Mouse (Mus musculus) forebrain, embryonic 15.5 days (tissue): Measurements from ENCODE around the gene Ciz1. TPM values are rescaled to one million over a fixed set of nuclear protein-coding genes. Genes with fewer than 3 reads are reported as not detected.

Source experiments
- ATAC-seq: fragments of 200-750 bp; cut with Nextera tagmentation; replicated peaks from 2 replicates; pipeline ENCODE4 v1.8.0; 2017; ENCODE audit warnings: mild to moderate bottlenecking, moderate TSS enrichment, moderate library complexity
- H3K27ac ChIP-seq: fragments of 300-500 bp; sonication (generic); replicated peaks from 2 replicates; pipeline ENCODE4 v1.5.1; 2015; ENCODE audit warnings: mild to moderate bottlenecking, inconsistent platforms
- H3K27me3 ChIP-seq: fragments of 300-500 bp; sonication (generic); 2 replicates; pipeline ENCODE4 v1.6.1; 2015; ENCODE audit warnings: inconsistent platforms
- H3K36me3 ChIP-seq: fragments of 300-500 bp; sonication (generic); 2 replicates; pipeline ENCODE4 v1.6.1; 2015; ENCODE audit warnings: mild to moderate bottlenecking, inconsistent platforms
- H3K4me1 ChIP-seq: fragments of 300-500 bp; sonication (generic); 2 replicates; pipeline ENCODE4 v1.6.1; 2015; ENCODE audit warnings: inconsistent platforms
- H3K4me2 ChIP-seq: fragments of 300-500 bp; sonication (generic); replicated peaks from 2 replicates; pipeline ENCODE4 v1.6.1; 2015; ENCODE audit warnings: mild to moderate bottlenecking, inconsistent platforms
- H3K4me3 ChIP-seq: fragments of 300-500 bp; sonication (generic); 2 replicates; pipeline ENCODE4 v1.5.1; 2015; ENCODE audit warnings: mild to moderate bottlenecking, inconsistent platforms
- H3K9ac ChIP-seq: fragments of 300-500 bp; sonication (generic); replicated peaks from 2 replicates; pipeline ENCODE4 v1.6.1; 2015; ENCODE audit warnings: mild to moderate bottlenecking, inconsistent platforms
- H3K9me3 ChIP-seq: fragments of 300-500 bp; sonication (generic); 2 replicates; pipeline ENCODE4 v1.6.1; 2016; ENCODE audit warnings: inconsistent platforms
- WGBS: fragments of 180-500 bp; shearing (Covaris S2); methylation state at CpG from one replicate; pipeline ENCODE4 v1.1.7; 2015; ENCODE audit warnings: mixed read lengths; 5-methylcytosine and 5-hydroxymethylcytosine counted together
- polyA plus RNA-seq: library from polyadenylated mRNA; unstranded; fragments of >200 nt; fragmentation: Nextera tagmentation; extraction: Ambion mirVana; gene quantifications from 2 replicates; pipeline ENCODE4 v1.2.1, GENCODE M21; 2015

The Ciz1 gene
- polyA plus RNA-seq, 1 experiment from 2014 or later, result 55.3 TPM

DNA sequence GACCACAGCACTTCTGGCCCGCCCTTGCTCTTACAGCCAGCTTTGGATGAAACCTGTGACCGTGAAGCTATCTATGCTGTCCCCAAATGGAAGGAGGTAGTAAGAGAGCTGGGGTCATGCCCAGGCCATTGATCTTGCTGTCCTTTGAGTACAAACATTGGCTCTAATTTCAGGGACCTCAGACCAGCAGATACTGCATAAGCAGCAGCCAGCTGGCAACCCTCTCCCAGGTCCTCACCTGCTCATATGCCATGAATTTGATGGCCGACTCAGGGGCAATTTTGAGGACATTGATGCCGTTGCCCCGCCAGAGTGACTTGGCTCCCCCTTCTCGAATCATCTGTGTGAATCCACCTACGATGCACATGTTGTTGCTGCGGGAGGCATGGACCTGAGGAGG lies 65.4 kb downstream of the Ciz1 start:
- Histone ChIP-seq H3K27me3 (no peaks in the 10 kb centered on the region), H3K9ac (no peak overlapping the region), H3K9me3 (no peaks in the 10 kb centered on the region), H3K36me3 (peaks cover 73% of the 10 kb centered on the region), H3K4me3 (no peak overlapping the region), H3K27ac (no peak overlapping the region), H3K4me1 (0 out of 2 replicates have a peak, but pooled peaks cover 2% of the 10 kb centered on the region), H3K4me2 (no peak overlapping the region)
- no peak for ATAC-seq
- 92% methylated on average over 8 of the region's 8 CpGs for WGBS

DNA sequence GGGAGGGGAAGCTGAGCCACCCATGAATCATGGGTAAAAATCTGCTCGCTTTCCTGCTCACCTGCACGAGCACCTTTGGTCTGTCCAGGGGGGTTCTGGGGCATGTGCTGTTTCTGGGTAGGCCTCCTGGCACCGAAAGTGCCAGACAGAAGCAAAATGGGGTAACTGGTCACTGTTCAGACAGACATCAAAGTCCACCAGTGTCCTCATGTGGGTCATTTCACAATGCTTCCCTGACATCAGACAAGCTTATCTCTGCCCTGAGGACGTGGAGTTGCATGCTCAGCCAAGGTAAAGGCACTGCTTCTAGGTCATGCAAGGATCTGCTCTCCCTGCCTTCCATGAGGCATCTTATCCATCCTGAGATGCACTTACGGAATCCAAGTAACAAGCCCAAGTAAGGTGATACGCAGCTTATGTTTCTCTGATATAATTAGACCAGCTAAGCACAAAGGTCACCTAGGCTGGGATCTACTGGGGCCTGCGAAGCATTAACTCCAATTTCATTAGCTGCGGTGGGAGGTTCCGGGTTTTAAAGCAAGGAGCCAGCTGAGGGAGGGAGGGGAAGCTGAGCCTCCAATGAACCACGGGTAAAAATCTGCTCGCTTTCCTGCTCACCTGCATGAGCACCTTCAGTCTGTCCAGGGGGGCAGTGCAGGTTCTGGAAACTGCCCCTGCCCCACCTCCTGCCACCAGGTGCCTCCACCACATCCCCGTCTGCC lies 66.5 kb downstream of the Ciz1 start:
- 89% methylated on average over 12 of the region's 12 CpGs for WGBS
- no peak overlapping the region for H3K4me3 ChIP-seq
- H3K36me3 ChIP-seq, result peaks cover 73% of the 10 kb centered on the region
- H3K9me3 ChIP-seq, result no peaks in the 10 kb centered on the region
- no peak for ATAC-seq
- peaks cover 11% of the 10 kb centered on the region for H3K4me1 ChIP-seq
- H3K27me3 ChIP-seq, result no peaks in the 10 kb centered on the region
- H3K9ac ChIP-seq, result no peak overlapping the region
- no peak overlapping the region for H3K4me2 ChIP-seq
- no peak overlapping the region for H3K27ac ChIP-seq

DNA sequence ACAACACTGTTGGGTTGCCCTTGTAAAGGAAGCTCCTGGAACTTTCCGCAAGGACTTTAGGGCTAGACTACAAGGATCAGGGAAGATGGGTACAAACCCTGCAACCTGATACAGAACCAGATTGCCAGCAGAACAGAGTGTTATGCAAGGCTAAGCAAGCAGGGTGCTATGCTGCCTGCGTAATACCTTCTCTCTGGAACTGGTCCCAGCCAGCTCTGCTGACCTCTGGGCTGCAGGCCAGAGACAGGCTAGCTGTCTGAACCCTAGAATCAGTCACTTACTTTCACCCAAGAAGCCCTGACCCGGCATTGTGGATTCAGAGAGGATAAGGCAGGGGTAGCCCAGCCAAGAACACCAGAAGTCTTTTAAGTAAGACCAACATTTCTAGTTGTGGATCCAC lies 67.2 kb downstream of the Ciz1 start:
- H3K27me3 ChIP-seq, result no peaks in the 10 kb centered on the region
- no peak overlapping the region for H3K4me2 ChIP-seq
- H3K9ac ChIP-seq, result no peak overlapping the region
- peaks cover 67% of the 10 kb centered on the region for H3K36me3 ChIP-seq
- peaks cover 19% of the 10 kb centered on the region for H3K4me1 ChIP-seq
- H3K9me3 ChIP-seq, result no peaks in the 10 kb centered on the region
- no peak for ATAC-seq
- 90% methylated on average over 3 of the region's 3 CpGs for WGBS
- no peak overlapping the region for H3K4me3 ChIP-seq
- H3K27ac ChIP-seq, result no peak overlapping the region

DNA sequence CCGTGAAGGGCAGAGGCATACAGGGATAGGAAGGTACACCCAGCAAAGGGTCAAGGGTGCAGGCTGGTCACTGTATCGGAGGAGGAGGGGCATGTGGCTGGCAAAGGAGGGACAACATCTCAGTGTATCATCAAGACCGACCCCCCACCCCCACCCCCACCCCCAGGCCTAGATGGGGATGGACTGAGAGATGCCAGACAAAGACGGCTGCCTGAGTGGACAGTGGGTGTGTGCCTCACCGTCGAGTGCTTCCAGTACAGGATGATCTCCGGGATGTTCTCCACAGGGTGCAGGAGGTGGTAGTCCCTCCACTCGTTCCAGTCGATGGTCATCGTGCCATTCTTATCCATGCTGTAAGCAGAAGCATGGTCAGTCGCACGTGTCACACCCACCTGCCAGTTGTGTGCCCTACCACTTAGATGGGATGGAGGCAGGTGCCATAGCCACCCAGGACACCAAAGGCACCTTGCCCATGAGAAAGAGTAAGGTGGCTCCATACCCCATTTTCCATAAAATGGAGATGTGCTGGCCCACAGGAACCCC lies 68.0 kb downstream of the Ciz1 start:
- WGBS, result 93% methylated on average over 12 of the region's 12 CpGs
- no peak overlapping the region for H3K9ac ChIP-seq
- no peak overlapping the region for H3K27ac ChIP-seq
- ATAC-seq, result no peak
- no peaks in the 10 kb centered on the region for H3K9me3 ChIP-seq
- H3K4me1 ChIP-seq, result peaks cover 25% of the 10 kb centered on the region
- H3K4me2 ChIP-seq, result no peak overlapping the region
- no peaks in the 10 kb centered on the region for H3K27me3 ChIP-seq
- peaks cover 59% of the 10 kb centered on the region for H3K36me3 ChIP-seq
- H3K4me3 ChIP-seq, result no peak overlapping the region

DNA sequence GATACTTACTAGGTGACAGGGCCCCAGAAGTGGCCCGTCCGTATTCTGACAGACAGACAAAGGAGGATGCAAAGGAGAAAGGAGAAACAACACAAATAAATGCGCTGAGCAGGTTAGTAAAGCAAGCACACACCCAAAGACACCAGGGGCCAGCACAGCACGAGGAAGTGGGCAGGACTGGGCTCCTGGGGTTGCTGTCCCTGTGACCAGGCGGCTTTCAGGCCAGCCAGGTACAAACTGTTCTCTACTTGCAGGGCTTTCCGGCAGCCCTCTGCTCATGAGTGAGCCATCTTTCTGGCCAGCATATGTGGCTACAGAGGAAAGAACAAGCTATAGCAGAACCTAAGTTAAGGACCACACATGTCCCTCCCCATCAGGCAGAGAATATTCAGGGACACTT lies 68.5 kb downstream of the Ciz1 start:
- ATAC-seq, result no peak
- Histone ChIP-seq H3K4me1 (peaks cover 25% of the 10 kb centered on the region), H3K36me3 (peaks cover 54% of the 10 kb centered on the region), H3K9me3 (no peaks in the 10 kb centered on the region), H3K27me3 (no peaks in the 10 kb centered on the region), H3K9ac (no peak overlapping the region), H3K4me2 (no peak overlapping the region), H3K27ac (no peak overlapping the region), H3K4me3 (no peak overlapping the region)
- 87% methylated on average over 6 of the region's 6 CpGs for WGBS

DNA sequence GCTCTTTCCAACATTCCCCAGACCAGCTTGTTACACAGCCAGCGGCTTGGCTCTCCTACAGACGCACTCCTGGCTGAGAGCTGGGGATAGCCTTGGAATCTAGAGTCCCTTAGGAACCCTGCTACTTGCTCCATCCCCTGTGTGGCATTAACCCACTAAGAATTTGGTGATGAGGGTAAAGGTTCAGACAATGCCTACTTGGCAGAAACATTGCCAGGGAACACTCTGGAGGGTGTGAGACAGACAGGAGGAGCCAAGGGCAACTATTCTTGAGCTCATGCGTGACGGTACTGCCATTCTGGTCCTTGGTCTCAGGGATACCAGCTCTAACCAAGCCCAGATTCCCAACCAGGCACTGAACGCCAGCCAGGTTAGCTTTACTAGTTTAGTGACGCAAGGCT lies 69.7 kb downstream of the Ciz1 start:
- Histone ChIP-seq H3K9me3 (no peaks in the 10 kb centered on the region), H3K9ac (no peak overlapping the region), H3K4me3 (no peak overlapping the region), H3K4me2 (no peak overlapping the region), H3K36me3 (peaks cover 42% of the 10 kb centered on the region), H3K27ac (no peak overlapping the region), H3K4me1 (peaks cover 25% of the 10 kb centered on the region), H3K27me3 (no peaks in the 10 kb centered on the region)
- 97% methylated on average over 6 of the region's 6 CpGs for WGBS
- ATAC-seq, result no peak

DNA sequence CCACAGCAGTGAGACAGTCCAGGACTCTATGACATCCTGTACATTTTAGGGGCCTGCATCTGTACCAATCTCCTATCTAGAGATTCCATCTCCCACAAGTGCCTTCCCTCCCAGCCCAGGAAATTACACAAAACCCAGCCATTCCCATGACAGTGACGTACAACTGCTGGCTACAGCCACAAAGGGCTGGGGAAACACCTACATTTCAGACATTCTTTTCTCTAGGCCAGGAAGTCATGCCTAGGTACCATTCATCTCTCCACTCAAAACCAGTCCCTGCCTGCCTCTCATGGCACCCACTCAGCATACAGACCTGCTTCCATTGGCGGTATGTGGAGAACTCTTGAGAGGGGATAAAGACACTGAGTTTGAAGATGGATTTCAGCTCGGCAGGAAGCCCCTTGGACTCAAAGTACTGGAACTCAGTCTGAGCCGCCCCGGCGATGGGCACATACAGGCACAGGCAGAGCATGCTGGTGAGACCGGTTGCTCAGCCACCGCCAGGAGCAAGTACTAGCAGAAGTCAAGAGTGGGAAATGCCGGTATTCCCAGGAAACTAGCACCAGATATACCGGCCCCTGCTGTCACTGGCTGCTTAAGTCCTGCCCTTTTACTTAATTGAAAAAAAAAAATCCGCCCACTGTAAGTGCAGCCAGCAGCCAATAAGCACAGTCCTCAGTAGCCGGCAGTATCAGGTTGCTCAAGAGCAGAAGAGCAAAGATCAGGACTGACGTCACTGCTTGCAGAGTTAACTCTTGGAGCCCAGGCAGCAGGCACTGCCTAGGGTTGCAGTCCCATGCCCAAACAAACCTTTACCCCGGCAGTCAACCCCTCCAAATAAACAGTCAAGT lies 71.6 kb downstream of the Ciz1 start:
- no peaks in the 10 kb centered on the region for H3K9me3 ChIP-seq
- no peaks in the 10 kb centered on the region for H3K27me3 ChIP-seq
- H3K4me1 ChIP-seq, result peaks cover 41% of the 10 kb centered on the region
- peak overlapping the region; percentile 35 for H3K27ac ChIP-seq
- peaks cover 23% of the 10 kb centered on the region for H3K36me3 ChIP-seq
- ATAC-seq, result peak; percentile 57; the same call in 1 of the 2 replicates
- H3K4me2 ChIP-seq, result peak overlapping the region; percentile 43
- WGBS, result 2% methylated on average over 14 of the region's 14 CpGs
- peak overlapping the region; percentile 33 for H3K4me3 ChIP-seq
- H3K9ac ChIP-seq, result peak overlapping the region; percentile 33

DNA sequence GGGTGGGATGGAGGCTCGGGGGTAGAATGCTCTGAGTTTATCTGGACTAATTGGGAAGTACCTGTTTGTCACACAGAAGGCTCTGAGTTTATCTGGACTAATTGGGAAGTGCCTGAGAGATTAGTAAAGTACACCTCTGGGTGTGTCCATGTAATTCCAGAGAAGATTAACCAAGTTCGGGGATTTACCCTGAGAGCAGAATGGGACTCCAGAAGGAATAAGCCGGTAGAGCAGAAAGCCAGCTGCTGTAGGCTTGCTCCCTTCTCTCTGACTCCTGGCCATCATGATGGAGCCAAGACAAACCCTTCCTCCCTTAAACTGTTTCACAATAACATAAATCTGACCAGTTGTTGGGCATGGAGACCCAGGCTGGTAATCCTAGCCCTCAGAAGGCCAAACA lies 72.7 kb downstream of the Ciz1 start:
- peak overlapping the region; percentile 35 for H3K27ac ChIP-seq
- 15% methylated on average over 3 of the region's 3 CpGs for WGBS
- no peak for ATAC-seq
- peaks cover 12% of the 10 kb centered on the region for H3K36me3 ChIP-seq
- H3K4me2 ChIP-seq, result no peak overlapping the region
- no peaks in the 10 kb centered on the region for H3K9me3 ChIP-seq
- no peak overlapping the region for H3K9ac ChIP-seq
- H3K27me3 ChIP-seq, result no peaks in the 10 kb centered on the region
- no peak overlapping the region for H3K4me3 ChIP-seq
- peaks cover 52% of the 10 kb centered on the region for H3K4me1 ChIP-seq

DNA sequence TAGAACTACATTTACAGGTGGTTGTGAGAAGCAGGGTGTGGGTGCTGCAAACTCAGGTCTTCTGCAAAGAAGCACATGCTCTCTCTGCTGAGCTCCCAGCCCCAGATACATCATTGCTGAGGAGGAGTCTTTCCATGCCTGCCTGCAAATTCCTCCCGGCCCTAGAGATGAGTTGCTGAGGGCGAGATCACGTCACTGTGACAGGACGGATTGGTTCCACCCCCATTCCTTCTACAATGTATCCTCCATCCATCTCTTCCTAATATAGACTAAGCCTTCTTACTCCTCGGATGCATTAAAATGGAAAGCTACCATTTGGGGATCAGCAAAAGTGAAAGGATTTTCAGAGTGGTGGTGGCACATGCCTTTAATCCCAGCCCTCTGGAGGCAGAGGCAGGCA lies 73.4 kb downstream of the Ciz1 start:
- Histone ChIP-seq H3K27ac (no peak overlapping the region), H3K36me3 (peaks cover 4% of the 10 kb centered on the region; the same call in 1 of the 2 replicates), H3K9me3 (no peaks in the 10 kb centered on the region), H3K4me1 (peaks cover 60% of the 10 kb centered on the region), H3K4me2 (no peak overlapping the region), H3K4me3 (no peak overlapping the region), H3K9ac (no peak overlapping the region), H3K27me3 (no peaks in the 10 kb centered on the region)
- ATAC-seq, result no peak
- 81% methylated on average over 5 of the region's 5 CpGs for WGBS

DNA sequence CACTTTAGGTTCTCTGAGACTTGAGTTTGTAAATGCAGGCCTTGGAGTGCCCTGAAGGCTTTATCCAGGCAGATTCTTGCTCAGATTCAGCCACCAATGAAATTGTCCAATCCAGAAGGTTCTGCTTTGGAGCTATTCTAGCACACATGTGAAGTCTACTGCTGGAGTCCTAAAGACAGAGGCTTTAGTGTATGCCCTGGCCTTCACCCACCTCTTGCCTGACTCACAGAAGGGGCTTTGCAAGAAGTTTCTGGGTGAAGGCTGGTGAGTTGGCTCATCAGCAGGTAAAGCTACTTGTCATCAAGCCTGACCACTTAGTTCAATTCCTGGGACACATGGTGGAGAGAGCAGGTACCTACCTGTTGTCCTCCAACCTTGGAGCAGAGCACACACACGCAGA lies 74.0 kb downstream of the Ciz1 start:
- Histone ChIP-seq H3K9me3 (no peaks in the 10 kb centered on the region), H3K36me3 (no peaks in the 10 kb centered on the region), H3K27ac (no peak overlapping the region), H3K4me2 (no peak overlapping the region), H3K4me3 (no peak overlapping the region), H3K27me3 (no peaks in the 10 kb centered on the region), H3K4me1 (peaks cover 64% of the 10 kb centered on the region), H3K9ac (no peak overlapping the region)
- no peak for ATAC-seq
- WGBS, result 100% methylated on average over 1 of the region's 1 CpGs

DNA sequence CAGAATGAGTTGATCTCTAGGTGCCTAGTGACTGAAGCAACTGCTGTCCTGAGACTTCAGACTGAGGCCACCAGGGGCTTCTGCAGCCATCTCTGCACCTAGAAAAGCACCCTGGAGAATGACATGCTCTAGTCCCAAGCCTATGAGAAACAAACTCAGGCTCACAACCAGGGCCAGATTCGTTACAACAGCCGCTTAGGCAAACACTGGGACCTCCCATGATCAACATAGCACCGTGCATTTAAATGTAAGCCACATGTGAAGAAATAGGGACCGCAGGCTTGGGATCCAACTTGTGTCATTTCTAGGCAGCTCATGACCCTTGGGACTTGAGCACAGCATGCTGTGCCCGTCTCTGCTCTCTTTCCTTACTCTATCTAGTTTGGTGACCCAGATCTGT lies 75.6 kb downstream of the Ciz1 start:
- Histone ChIP-seq H3K9me3 (no peaks in the 10 kb centered on the region), H3K4me3 (no peak overlapping the region), H3K4me2 (peak overlapping the region; percentile 88), H3K4me1 (peaks cover 69% of the 10 kb centered on the region), H3K36me3 (no peaks in the 10 kb centered on the region), H3K27me3 (no peaks in the 10 kb centered on the region), H3K27ac (peak overlapping the region; percentile 83), H3K9ac (0 out of 2 replicates have a peak overlapping the region, but pooled peaks have one; percentile 0)
- 74% methylated on average over 5 of the region's 5 CpGs for WGBS
- ATAC-seq, result no peak

DNA sequence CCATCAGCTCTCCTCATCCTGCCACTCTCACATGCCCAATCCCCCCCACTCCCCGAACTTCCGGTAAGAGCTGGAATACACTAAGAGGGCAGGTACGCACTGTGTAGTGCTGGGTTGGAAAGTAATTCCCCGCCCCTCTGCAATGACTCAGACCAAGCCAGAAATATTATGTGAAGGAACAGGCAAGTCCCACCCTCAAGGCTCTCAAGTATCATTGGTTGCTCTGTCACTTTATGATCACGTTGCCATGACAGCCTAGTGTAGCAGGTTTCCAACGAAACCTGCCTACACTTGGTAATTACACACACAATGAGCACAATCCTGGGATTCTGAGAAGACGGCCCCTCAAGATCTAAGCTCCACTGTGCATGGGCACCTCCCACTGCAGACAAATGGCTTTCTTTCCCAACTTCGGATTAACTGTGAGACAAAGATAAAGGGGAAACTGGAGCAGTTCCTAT lies 76.2 kb downstream of the Ciz1 start:
- Histone ChIP-seq H3K9ac (peak overlapping the region; percentile 50), H3K9me3 (no peaks in the 10 kb centered on the region), H3K4me1 (peaks cover 63% of the 10 kb centered on the region), H3K27ac (peak overlapping the region; percentile 83), H3K4me3 (peak overlapping the region; percentile 51), H3K4me2 (peak overlapping the region; percentile 88), H3K27me3 (no peaks in the 10 kb centered on the region), H3K36me3 (no peaks in the 10 kb centered on the region)
- 19% methylated on average over 8 of the region's 8 CpGs for WGBS
- peak; percentile 74 for ATAC-seq
